Mouse (Mus musculus) gastrocnemius, postnatal 36 days (tissue): ENCODE results near the gene Rhno1. TPM values are rescaled to one million over a fixed set of nuclear protein-coding genes. Genes with fewer than 3 reads are reported as not detected.
"Not testable (repeated sequence)": the region's sequence is repeated elsewhere in the genome, so short reads cannot be mapped to it uniquely, and the experiment has no call there.

Experiments used
- DNase-seq, 2 experiments: peaks; one replicate each; pipeline ENCODE4 v3.0.0; 2022
- intact Hi-C: fragments of 180-260 bp; cut with DNase I; formaldehyde crosslinking; loops from one replicate; pipeline ENCODE4 v1.15.1; 2025
- long read RNA-seq, 2 experiments: library from polyadenylated mRNA; stranded (forward); transcript quantifications; one replicate each; pipeline ENCODE4 v2.0.0; 2021
- total RNA-seq, 2 experiments: library from RNA; stranded (reverse); gene quantifications; 2 replicates each; pipeline ENCODE4 v1.2.3; 2021

Gene Rhno1
- total RNA-seq = 1 to 10 TPM; 5.2 to 6.6 TPM
- long read RNA-seq, experiment 1, partial matches to known transcripts = 1 of 8 reads
- long read RNA-seq, experiment 1, other reads (novel, unspliced or antisense) = 2 of 8 reads
- long read RNA-seq, experiment 2, partial matches to known transcripts = 0 of 6 reads
- long read RNA-seq, experiment 2, other reads (novel, unspliced or antisense) = 2 of 6 reads

- DNase-seq = peak; percentile 78 to 80
- intact Hi-C loops = no loop called here
These were observed at the start of gene Rhno1, which contains the start of gene Foxm1 for GRCm38 (mm10) chr6:128362381-128363006. Gene Rhno1 (minus strand): TSS chr6:128362911. Gene Foxm1 (plus strand): TSS chr6:128362967.

GRCm38 (mm10) chr6:128411115-128411514 lies 48.4 kb upstream of the Rhno1 start:
- intact Hi-C loops = loop anchor here (5.0 kb wide), 2 partner anchors 34 to 184 kb away; partner anchors contain the start of genes Gm44596 and Tex52
- DNase-seq = peak; percentile 55 to 71

GRCm38 (mm10) chr6:128410305-128410704 lies 47.6 kb upstream of the Rhno1 start:
- intact Hi-C loops = loop anchor here (1.0 to 5.0 kb wide), 3 partner anchors 33 to 183 kb away; partner anchors contain the start of genes Gm44596 and Tex52
- DNase-seq = no peak

- intact Hi-C loops = no loop called here
- no peak for DNase-seq
These were observed 45.9 kb upstream of the Rhno1 start for GRCm38 (mm10) chr6:128408544-128409125.

GRCm38 (mm10) chr6:128404708-128405107 lies 42.0 kb upstream of the Rhno1 start:
- intact Hi-C loops = no loop called here
- DNase-seq = no peak

GRCm38 (mm10) chr6:128399421-128400185 lies 36.9 kb upstream of the Rhno1 start:
- intact Hi-C loops = no loop called here
- DNase-seq = no peak

GRCm38 (mm10) chr6:128398996-128399395 lies 36.3 kb upstream of the Rhno1 start, which contains the start of gene Nrip2:
Gene Nrip2 (plus strand): TSS chr6:128399296.
- intact Hi-C loops = no loop called here
- no peak for DNase-seq

GRCm38 (mm10) chr6:128397574-128398261 lies 35.0 kb upstream of the Rhno1 start:
- DNase-seq = no peak
- intact Hi-C loops = no loop called here

GRCm38 (mm10) chr6:128390683-128391082 lies 28.0 kb upstream of the Rhno1 start:
- no peak for DNase-seq
- intact Hi-C loops = no loop called here

GRCm38 (mm10) chr6:128389185-128389584 lies 26.5 kb upstream of the Rhno1 start:
- intact Hi-C loops = no loop called here

GRCm38 (mm10) chr6:128385026-128385425 lies 22.3 kb upstream of the Rhno1 start:
- no peak for DNase-seq
- intact Hi-C loops = no loop called here

More at GRCm38 (mm10) chr6:128389185-128389584, 26.5 kb upstream of the Rhno1 start:
- no peak for DNase-seq

- no peak for DNase-seq
- intact Hi-C loops = no loop called here
These were observed 21.0 kb upstream of the Rhno1 start for GRCm38 (mm10) chr6:128383752-128384151.

- intact Hi-C loops = no loop called here
- no peak for DNase-seq
These were observed 18.5 kb upstream of the Rhno1 start for GRCm38 (mm10) chr6:128381254-128381653.

GRCm38 (mm10) chr6:128380594-128381167 lies 18.0 kb upstream of the Rhno1 start:
- DNase-seq, intact Hi-C loops: not testable (repeated sequence)

- intact Hi-C loops = loop anchor here (5.0 kb wide), 1 partner anchor 33 kb away; no protein-coding TSS in a partner anchor
- DNase-seq = no peak
These were observed 16.9 kb upstream of the Rhno1 start for GRCm38 (mm10) chr6:128379636-128380035.

GRCm38 (mm10) chr6:128376371-128377085 lies 13.8 kb upstream of the Rhno1 start:
- DNase-seq = no peak
- intact Hi-C loops = loop anchor here (5.0 kb wide), 1 partner anchor 36 kb away; no protein-coding TSS in a partner anchor

GRCm38 (mm10) chr6:128375192-128375591 lies 12.5 kb upstream of the Rhno1 start, which contains the start of the genes Tex52 and Gm44596:
Gene Tex52 (plus strand): TSS chr6:128375456.
Gene Gm44596 (plus strand): TSS chr6:128375503.
- intact Hi-C loops = loop anchor here (5.0 kb wide), 1 partner anchor 37 kb away; no protein-coding TSS in a partner anchor
- DNase-seq = no peak

- intact Hi-C loops = no loop called here
- no peak for DNase-seq
These were observed 7.3 kb upstream of the Rhno1 start for GRCm38 (mm10) chr6:128370040-128370439.

- intact Hi-C loops = no loop called here
- DNase-seq = no peak
These were observed 3.8 kb upstream of the Rhno1 start for GRCm38 (mm10) chr6:128366466-128366865.
